22 mouse cellular contexts compared by ENCODE assay signal in genomic region chr2:128295726-128296234, GRCm38 (mm10).
DNase-seq lines count a peak whose midpoint lies in the region; ATAC-seq and TF ChIP-seq lines count a peak whose summit lies in the region.
"Had no signal": no experiment of that assay in that cellular context is flagged by ENCODE, and none has a peak within 500 bp of the region (broad histone marks: within the 10 kb centered on the region; RNA-seq: fewer than 3 reads in every experiment).

No protein-coding gene starts in this region.

- no peak for TF ChIP-seq POLR2A in thymus, adult 2 months (IDR thresholded peaks at IDR 0.05; ENCODE audit: control insufficient read depth, extremely low read depth, insufficient read depth, low read length, poor library complexity)

- peaks cover 31% of the 10 kb centered on the region for H3K4me1 ChIP-seq in thymus, adult 2 months (replicated peaks; ENCODE audit: control insufficient read depth, insufficient read depth, low read length)
- H3K4me1 ChIP-seq: forebrain, embryonic 12.5 days; midbrain, embryonic 10.5 days had no signal

- peak; percentile 70 for ATAC-seq in frontal cortex, adult (ENCODE audit: low TSS enrichment)

- DNase-seq in frontal cortex, adult 2 months (ENCODE audit: extremely low spot score in 1 of 2, low spot score in 1 of 2) = no peak
- peak; percentile 41 for DNase-seq in 3134 (ENCODE audit: extremely low read depth, insufficient read length, low spot score)
- DNase-seq in Muller cell, postnatal 12 days (ENCODE audit: inconsistent ontology term) = peak; percentile 44
- DNase-seq in induced T-regulatory cell, adult 2 months (ENCODE audit: low read depth) = peak; percentile 32
- DNase-seq in thymus, adult 2 months = no peak
- no peak for DNase-seq in lung, adult 18-20 months
- DNase-seq in right cerebral cortex, adult 18-20 months = no peak
- DNase-seq: adrenal gland, postnatal 10 days; cerebellum, adult 18-20 months; cerebellum, postnatal 25 days; kidney, adult 18-20 months; kidney, postnatal 10 days; layer of hippocampus, postnatal 36 days; lung, embryonic 14.5 days; retina, postnatal 1 day; right cerebral cortex, postnatal 4 days had no signal

- TF ChIP-seq CTCF in thymus, adult 2 months (IDR thresholded peaks at IDR 0.05; ENCODE audit: borderline replicate concordance, control insufficient read depth, extremely low read depth, insufficient read depth, low read length, poor library complexity) = no peak

- no peak overlapping the region for H3K27ac ChIP-seq in thymus, adult 2 months (ENCODE audit: control insufficient read depth, insufficient read depth, low read length)
- H3K27ac ChIP-seq: forebrain, embryonic 12.5 days; hindbrain, embryonic 14.5 days; midbrain, embryonic 10.5 days; stomach, postnatal 0 days had no signal

- H3K36me3 ChIP-seq in thymus, adult 2 months (ENCODE audit: control insufficient read depth, insufficient read depth, low read length) = no peaks in the 10 kb centered on the region
- H3K36me3 ChIP-seq: forebrain, embryonic 12.5 days; heart, embryonic 12.5 days; midbrain, embryonic 10.5 days had no signal

- WGBS in thymus, adult 2 months = 73% methylated on average over 3 of the region's 3 CpGs

- H3K4me3 ChIP-seq in thymus, adult 2 months (ENCODE audit: control insufficient read depth, insufficient read depth, low read length) = no peak overlapping the region
- H3K4me3 ChIP-seq: forebrain, embryonic 12.5 days; heart, embryonic 12.5 days; midbrain, embryonic 10.5 days had no signal

- H3K27me3 ChIP-seq in thymus, adult 2 months (ENCODE audit: control insufficient read depth, insufficient read depth, low read length) = no peaks in the 10 kb centered on the region
- H3K27me3 ChIP-seq: heart, embryonic 12.5 days had no signal

Comparison
In these comparisons a context has a peak if more than half of its experiments do, and no peak if none do; other contexts are left out.
1. DNase-seq: peak in 3134 (single experiment), Muller cell, postnatal 12 days (single experiment) and induced T-regulatory cell, adult 2 months (single experiment); none in frontal cortex, adult 2 months (0 of 2), thymus, adult 2 months (single experiment), lung, adult 18-20 months (0 of 2) and right cerebral cortex, adult 18-20 months (single experiment).